Mouse (Mus musculus) MEL (cell line): ENCODE results near the gene Lsp1. TPM values are rescaled to one million over a fixed set of nuclear protein-coding genes. Genes with fewer than 3 reads are reported as not detected.

Experiments
- DNase-seq: peaks from one replicate; pipeline ENCODE4 v3.0.0; 2011; ENCODE audit warnings: low read depth, low spot score
- H3K27ac ChIP-seq: 2 replicates; pipeline ENCODE4 v1.5.1; 2012; ENCODE audit warnings: low read depth, mild to moderate bottlenecking, control low read depth, low read length, moderate library complexity; ENCODE audit not compliant: control insufficient read depth
- H3K27me3 ChIP-seq, 2 experiments: fragments of 150-350 bp in 1 of 2; sonication (generic) in 1 of 2; 2 replicates each; pipeline ENCODE4 v1.6.1; 2012; ENCODE audit warnings: low read length in 2 of 2, mild to moderate bottlenecking in 2 of 2, improper control_type of control experiment in 1 of 2, moderate library complexity in 1 of 2; ENCODE audit not compliant: insufficient read depth in 2 of 2, control insufficient read depth in 1 of 2
- H3K36me3 ChIP-seq, 2 experiments: 2 replicates each; pipeline ENCODE4 v1.6.1; 2012 to 2014; ENCODE audit warnings: low read length in 2 of 2, improper control_type of control experiment in 1 of 2, inconsistent platforms in 1 of 2, mild to moderate bottlenecking in 1 of 2; ENCODE audit not compliant: insufficient read depth in 2 of 2, control insufficient read depth in 1 of 2
- H3K4me1 ChIP-seq, 2 experiments: fragments of 150-350 bp in 1 of 2; sonication (generic) in 1 of 2; 2 replicates each; pipeline ENCODE4 v1.6.1; 2012; ENCODE audit warnings: low read length in 2 of 2, improper control_type of control experiment in 1 of 2, mild to moderate bottlenecking in 1 of 2; ENCODE audit not compliant: insufficient read depth in 2 of 2, control insufficient read depth in 1 of 2
- H3K4me3 ChIP-seq, 2 experiments: fragments of 150-350 bp in 1 of 2; sonication (generic) in 1 of 2; 2 replicates each; pipeline ENCODE4 v1.5.1; 2012; ENCODE audit warnings: low read depth in 2 of 2, low read length in 2 of 2, mild to moderate bottlenecking in 2 of 2, moderate library complexity in 2 of 2, control low read depth in 1 of 2, improper control_type of control experiment in 1 of 2; ENCODE audit not compliant: control insufficient read depth in 1 of 2, insufficient read depth in 1 of 2
- H3K79me2 ChIP-seq: 2 replicates; pipeline ENCODE4 v1.6.1; 2012; ENCODE audit warnings: mild to moderate bottlenecking, low read length, moderate library complexity; ENCODE audit not compliant: control insufficient read depth, poor library complexity, insufficient read depth
- H3K9ac ChIP-seq: 2 replicates; pipeline ENCODE4 v1.6.1; 2012; ENCODE audit warnings: low read depth, mild to moderate bottlenecking, control low read depth, low read length, moderate library complexity; ENCODE audit not compliant: control insufficient read depth, poor library complexity, severe bottlenecking
- H3K9me3 ChIP-seq: fragments of 150-350 bp; sonication (generic); replicated peaks from 2 replicates; pipeline ENCODE4 v1.6.1; 2012; ENCODE audit warnings: mild to moderate bottlenecking, low read length, improper control_type of control experiment, moderate library complexity; ENCODE audit not compliant: insufficient read depth
- BHLHE40 ChIP-seq: IDR thresholded peaks from 2 replicates; pipeline ENCODE4 v1.6.1; 2012; ENCODE audit warnings: low read depth, mild to moderate bottlenecking, inconsistent platforms, low read length, improper control_type of control experiment, borderline replicate concordance
- CHD1 ChIP-seq: IDR thresholded peaks from 2 replicates; pipeline ENCODE4 v1.6.1; 2012; ENCODE audit warnings: low read depth, mild to moderate bottlenecking, inconsistent platforms, low read length, improper control_type of control experiment
- CHD2 ChIP-seq: IDR thresholded peaks from 2 replicates; pipeline ENCODE4 v1.6.1; 2011; ENCODE audit warnings: low read length, improper control_type of control experiment
- E2F4 ChIP-seq: IDR thresholded peaks from 2 replicates; pipeline ENCODE4 v1.6.1; 2011; ENCODE audit warnings: low read depth, low read length, improper control_type of control experiment, borderline replicate concordance
- EP300 ChIP-seq, 2 experiments: IDR thresholded peaks; 2 replicates each; pipeline ENCODE4 v1.6.1; 2011; ENCODE audit warnings: improper control_type of control experiment in 2 of 2, low read length in 2 of 2, low read depth in 1 of 2, mild to moderate bottlenecking in 1 of 2
- ETS1 ChIP-seq: IDR thresholded peaks from 2 replicates; pipeline ENCODE4 v1.6.1; 2012; ENCODE audit warnings: low read depth, mild to moderate bottlenecking, inconsistent platforms, low read length, improper control_type of control experiment, moderate library complexity
- GABPA ChIP-seq: IDR thresholded peaks from 2 replicates; pipeline ENCODE4 v1.6.1; 2012; ENCODE audit warnings: low read depth, mild to moderate bottlenecking, inconsistent platforms, low read length, improper control_type of control experiment, moderate library complexity
- HCFC1 ChIP-seq: IDR thresholded peaks from 2 replicates; pipeline ENCODE4 v1.6.1; 2012; ENCODE audit warnings: low read depth, mild to moderate bottlenecking, inconsistent platforms, low read length, improper control_type of control experiment, moderate library complexity
- KAT2A ChIP-seq: conservative IDR thresholded peaks from 2 replicates; pipeline ENCODE4 v1.6.1; 2012; ENCODE audit warnings: low read depth, low read length, improper control_type of control experiment, inconsistent platforms
- MAFK ChIP-seq: IDR thresholded peaks from 2 replicates; pipeline ENCODE4 v1.6.1; 2011; ENCODE audit warnings: low read depth, mild to moderate bottlenecking, low read length, improper control_type of control experiment, borderline replicate concordance
- MAZ ChIP-seq: IDR thresholded peaks from 2 replicates; pipeline ENCODE4 v1.6.1; 2012; ENCODE audit warnings: low read depth, mild to moderate bottlenecking, inconsistent platforms, low read length, improper control_type of control experiment
- MXI1 ChIP-seq: IDR thresholded peaks from 2 replicates; pipeline ENCODE4 v1.6.1; 2011; ENCODE audit warnings: mild to moderate bottlenecking, low read depth, low read length, improper control_type of control experiment
- RAD21 ChIP-seq: IDR thresholded peaks from 2 replicates; pipeline ENCODE4 v1.6.1; 2011; ENCODE audit warnings: mild to moderate bottlenecking, low read depth, low read length, improper control_type of control experiment
- RCOR1 ChIP-seq: IDR thresholded peaks from 2 replicates; pipeline ENCODE4 v1.6.1; 2012; ENCODE audit warnings: low read depth, mild to moderate bottlenecking, inconsistent platforms, low read length, improper control_type of control experiment
- SIN3A ChIP-seq: IDR thresholded peaks from 2 replicates; pipeline ENCODE4 v1.6.1; 2012; ENCODE audit warnings: low read length, improper control_type of control experiment, inconsistent platforms
- USF1 ChIP-seq: IDR thresholded peaks from 2 replicates; pipeline ENCODE4 v1.6.1; 2014; ENCODE audit warnings: low read depth, mild to moderate bottlenecking, inconsistent platforms, low read length, improper control_type of control experiment, moderate library complexity
- USF2 ChIP-seq, 2 experiments: IDR thresholded peaks; 2 replicates each; pipeline ENCODE4 v1.6.1; 2011 to 2012; ENCODE audit warnings: improper control_type of control experiment in 2 of 2, low read length in 2 of 2, borderline replicate concordance in 1 of 2, inconsistent platforms in 1 of 2, low read depth in 1 of 2, mild to moderate bottlenecking in 1 of 2; ENCODE audit not compliant: insufficient read depth in 1 of 2
- ZKSCAN1 ChIP-seq: IDR thresholded peaks from 2 replicates; pipeline ENCODE4 v1.6.1; 2012; ENCODE audit warnings: low read depth, mild to moderate bottlenecking, inconsistent platforms, low read length, improper control_type of control experiment, moderate library complexity
- ZNF384 ChIP-seq: IDR thresholded peaks from 2 replicates; pipeline ENCODE4 v1.6.1; 2012; ENCODE audit warnings: low read depth, mild to moderate bottlenecking, inconsistent platforms, low read length, improper control_type of control experiment
- polyA plus RNA-seq, 2 experiments: library from polyadenylated mRNA; stranded (reverse) in 1 of 2; unstranded in 1 of 2; fragments of >175 nt in 1 of 2; fragments of >200 nt in 1 of 2; gene quantifications; 2 replicates each; pipeline versions ENCODE4 v1.2.1 to v1.2.4; 2012; ENCODE audit warnings: low replicate concordance in 2 of 2, low read depth in 1 of 2; ENCODE audit not compliant: insufficient read length in 2 of 2, insufficient read depth in 1 of 2, missing spikeins in 1 of 2
- total RNA-seq: library from RNA; depleted of rRNA; stranded (reverse); fragments of 300-350 nt; gene quantifications from 2 replicates; pipeline ENCODE4 v1.2.3, GENCODE M21; 2012; rRNA removed

Lsp1 gene
- total and polyA plus RNA-seq, 3 experiments, result not detected

GRCm38 (mm10) chr7:142539828-142540227 is 79.2 kb downstream of the Lsp1 start (continued):
- TF ChIP-seq SIN3A (no peak), CHD1 (no peak)

- H3K9ac ChIP-seq, result no peak overlapping the region
- no peaks in the 10 kb centered on the region for H3K27me3 ChIP-seq
- no peak overlapping the region for H3K27ac ChIP-seq
- H3K79me2 ChIP-seq, result no peaks in the 10 kb centered on the region
- TF ChIP-seq GABPA (no peak), MAZ (no peak), BHLHE40 (no peak), USF1 (no peak), USF2 (IDR thresholded peaks at IDR 0.05; ENCODE audit: borderline replicate concordance in 1 of 2, insufficient read depth in 1 of 2, low read depth in 1 of 2, low read length in 2 of 2) (no peak), RCOR1 (no peak), MAFK (no peak), E2F4 (no peak), ZNF384 (no peak), RAD21 (no peak), CHD2 (no peak), SIN3A (no peak), EP300 (IDR thresholded peaks at IDR 0.05; ENCODE audit: low read depth in 1 of 2, low read length in 2 of 2) (no peak), ETS1 (no peak), KAT2A (no peak), ZKSCAN1 (no peak), CHD1 (no peak), HCFC1 (no peak), MXI1 (no peak)
- H3K4me3 ChIP-seq, result no peak overlapping the region
- no peaks in the 10 kb centered on the region for H3K4me1 ChIP-seq
- no peaks in the 10 kb centered on the region for H3K9me3 ChIP-seq
- no peak for DNase-seq
- no peaks in the 10 kb centered on the region; a peak in 1 of 4 replicates for H3K36me3 ChIP-seq
These were observed 82.2 kb downstream of the Lsp1 start for GRCm38 (mm10) chr7:142542771-142543303.

Other genes starting within 250 kb of the Lsp1 start
- gene Gm7579, start 248.9 kb upstream of the Lsp1 start, total RNA-seq, result not detected in 2 replicates
- not detected for gene Gm7579, start 248.9 kb upstream of the Lsp1 start, polyA plus RNA-seq
- not detected in 2 replicates for gene Krtap5-5, start 230.8 kb upstream of the Lsp1 start, total RNA-seq
- not detected for gene Krtap5-5, start 230.8 kb upstream of the Lsp1 start, polyA plus RNA-seq
- gene Gm40460, start 219.7 kb upstream of the Lsp1 start, total RNA-seq, result not detected in 2 replicates
- not detected for gene Gm40460, start 219.7 kb upstream of the Lsp1 start, polyA plus RNA-seq
- gene Gm2431, start 202.5 kb upstream of the Lsp1 start, total RNA-seq, result not detected in 2 replicates
- gene Gm2431, start 202.5 kb upstream of the Lsp1 start, polyA plus RNA-seq, result not detected
- gene Gm4559, start 186.4 kb upstream of the Lsp1 start, total RNA-seq, result not detected in 2 replicates
- gene Gm4559, start 186.4 kb upstream of the Lsp1 start, polyA plus RNA-seq, result not detected
- not detected in 2 replicates for gene Krtap5-1, start 163.7 kb upstream of the Lsp1 start, total RNA-seq
- not detected for gene Krtap5-1, start 163.7 kb upstream of the Lsp1 start, polyA plus RNA-seq
- gene Krtap5-4, start 157.3 kb upstream of the Lsp1 start, total RNA-seq, result not detected in 2 replicates
- not detected for gene Krtap5-4, start 157.3 kb upstream of the Lsp1 start, polyA plus RNA-seq
- gene Ifitm10, start 87.1 kb upstream of the Lsp1 start, total RNA-seq, result not detected in 2 replicates
- gene Ifitm10, start 87.1 kb upstream of the Lsp1 start, polyA plus RNA-seq, result under 1 TPM in 1 of 2 experiments, not detected in 1; 0.21 TPM
- 3.2 and 8.1 TPM in 2 replicates for gene Gm49369, start 78.1 kb upstream of the Lsp1 start, total RNA-seq
- 10 to 100 TPM in 1 of 2 experiments, not detected in 1; 15.2 TPM for gene Gm49369, start 78.1 kb upstream of the Lsp1 start, polyA plus RNA-seq
- 112 and 115 TPM in 2 replicates for gene Ctsd, start 72.8 kb upstream of the Lsp1 start, total RNA-seq
- 100 to 1,000 TPM in 1 of 2 experiments, 10 to 100 TPM in 1; 89.3 to 179 TPM for gene Ctsd, start 72.8 kb upstream of the Lsp1 start, polyA plus RNA-seq
- gene Syt8, start 26.0 kb upstream of the Lsp1 start, total RNA-seq, result not detected in 2 replicates
- gene Syt8, start 26.0 kb upstream of the Lsp1 start, polyA plus RNA-seq, result not detected
- gene Tnni2, start 19.0 kb upstream of the Lsp1 start, total RNA-seq, result not detected in 2 replicates
- under 1 TPM in 1 of 2 experiments, not detected in 1; 0.84 TPM for gene Tnni2, start 19.0 kb upstream of the Lsp1 start, polyA plus RNA-seq
- gene Tnnt3, start 38.0 kb downstream of the Lsp1 start, total RNA-seq, result not detected in 2 replicates
- gene Tnnt3, start 38.0 kb downstream of the Lsp1 start, polyA plus RNA-seq, result not detected
- gene Mrpl23, start 71.9 kb downstream of the Lsp1 start, total RNA-seq, result 48.2 and 57.6 TPM in 2 replicates
- 10 to 100 TPM in 1 of 2 experiments, not detected in 1; 11.4 TPM for gene Mrpl23, start 71.9 kb downstream of the Lsp1 start, polyA plus RNA-seq
- not detected in 2 replicates for gene Igf2, start 206.0 kb downstream of the Lsp1 start, total RNA-seq
- gene Igf2, start 206.0 kb downstream of the Lsp1 start, polyA plus RNA-seq, result not detected
- gene Gm49394, start 209.1 kb downstream of the Lsp1 start, total RNA-seq, result not detected in 2 replicates
- gene Gm49394, start 209.1 kb downstream of the Lsp1 start, polyA plus RNA-seq, result not detected